Mouse (Mus musculus) embryonic fibroblast, embryonic 13.5 days (primary cell): ENCODE data around the gene Cdkn2a.

Experiments used
- CTCF ChIP-seq: IDR thresholded peaks from 2 replicates; pipeline ENCODE4 v1.5.1; 2011; ENCODE audit warnings: mild to moderate bottlenecking, control low read depth, low read length, moderate library complexity, borderline replicate concordance; ENCODE audit not compliant: insufficient read depth
- POLR2A ChIP-seq: IDR thresholded peaks from 2 replicates; pipeline ENCODE4 v1.6.1; 2011; ENCODE audit warnings: low read depth, mild to moderate bottlenecking, control low read depth, low read length, moderate library complexity

DNA sequence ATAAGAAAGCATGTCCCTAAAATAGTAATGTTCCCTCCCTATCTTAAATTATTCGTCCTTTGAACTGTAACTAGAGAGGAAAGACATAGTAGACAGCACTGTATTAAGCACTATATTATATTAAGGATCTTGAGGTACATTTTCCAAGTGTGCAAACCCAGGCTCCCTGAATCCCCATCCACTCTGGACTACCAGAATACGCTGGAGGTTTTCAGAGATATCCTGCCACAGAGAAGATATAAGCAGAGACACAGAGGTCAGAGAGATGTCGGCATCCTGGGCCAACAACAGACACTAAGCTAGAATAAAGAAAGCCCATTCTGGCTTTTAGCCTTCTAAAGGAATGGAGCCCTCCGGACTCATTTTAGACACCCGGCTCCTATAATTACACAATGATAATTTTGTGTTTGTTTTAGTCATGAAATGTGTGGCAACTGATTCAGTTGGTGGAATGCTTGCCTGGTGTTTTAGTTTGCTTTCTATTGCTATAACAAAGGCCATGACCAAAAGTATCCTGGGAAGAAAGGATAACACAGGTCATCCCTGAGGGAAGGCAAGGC lies 17.0 kb downstream of the Cdkn2a start:
- TF ChIP-seq CTCF (no peak), POLR2A (no peak)
